In the genomic region with DNA sequence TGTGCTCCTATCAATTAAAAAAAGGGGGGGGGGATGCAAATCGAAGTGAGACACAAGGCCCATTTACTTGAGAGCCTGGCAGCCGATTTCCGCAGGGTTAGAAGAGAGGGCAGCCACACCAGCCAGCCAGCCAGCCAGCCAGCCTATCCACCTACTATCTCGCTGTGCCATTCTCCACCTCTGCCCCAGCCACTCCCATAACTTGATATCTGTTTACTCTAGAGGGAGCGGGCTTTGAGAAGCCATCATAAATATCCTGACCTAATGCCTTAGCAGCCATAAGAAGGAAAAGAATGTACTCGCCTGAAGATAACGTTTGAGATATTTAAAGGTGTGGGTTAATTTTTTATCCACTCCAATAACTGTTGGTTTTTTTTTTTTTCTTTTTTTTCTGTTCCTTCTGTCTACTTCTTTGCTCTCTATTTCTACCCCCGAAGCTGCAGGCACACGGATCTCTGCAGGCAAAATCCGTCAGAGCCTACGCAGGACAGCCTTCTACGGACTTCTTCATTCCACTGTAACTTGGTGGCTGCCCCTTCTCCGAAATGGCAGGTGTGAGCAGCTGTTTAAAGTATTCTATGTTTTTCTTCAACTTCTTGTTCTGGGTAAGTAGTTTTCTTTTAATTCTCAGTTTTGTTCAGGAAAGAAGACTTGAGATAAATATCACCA, we compare ENCODE assay signal across 9 mouse cellular contexts. TPM values are rescaled to one million over a fixed set of nuclear protein-coding genes. Genes with fewer than 3 reads are reported as not detected.
DNase-seq lines count a peak whose midpoint lies in the region; ATAC-seq lines count a peak whose summit lies in the region.
"Had no signal": no experiment of that assay in that cellular context is flagged by ENCODE, and none has a peak within 500 bp of the region (broad histone marks: within the 10 kb centered on the region; RNA-seq: fewer than 3 reads in every experiment).

No protein-coding gene starts in this region.

- no peak overlapping the region for H3K27ac ChIP-seq in forebrain, embryonic 14.5 days (ENCODE audit: low read depth, low read length)
- no peak overlapping the region for H3K27ac ChIP-seq in hindbrain, embryonic 12.5 days
- H3K27ac ChIP-seq in heart, embryonic 10.5 days: no peak overlapping the region
- H3K27ac ChIP-seq: midbrain, embryonic 13.5 days had no signal

- H3K9me3 ChIP-seq in forebrain, embryonic 14.5 days (replicated peaks; ENCODE audit: control insufficient read depth, low read length): no peaks in the 10 kb centered on the region
- no peaks in the 10 kb centered on the region for H3K9me3 ChIP-seq in hindbrain, embryonic 12.5 days (replicated peaks)
- no peaks in the 10 kb centered on the region for H3K9me3 ChIP-seq in heart, embryonic 10.5 days
- H3K9me3 ChIP-seq: midbrain, embryonic 13.5 days had no signal

- no peaks in the 10 kb centered on the region for H3K4me1 ChIP-seq in forebrain, embryonic 14.5 days (ENCODE audit: control insufficient read depth, insufficient read depth, low read length)
- no peaks in the 10 kb centered on the region; the same call in 1 of the 2 replicates for H3K4me1 ChIP-seq in hindbrain, embryonic 12.5 days
- H3K4me1 ChIP-seq in heart, embryonic 10.5 days: peaks cover 8% of the 10 kb centered on the region; the same call in 1 of the 2 replicates
- H3K4me1 ChIP-seq: midbrain, embryonic 13.5 days had no signal

- H3K4me3 ChIP-seq in forebrain, embryonic 14.5 days (ENCODE audit: low read depth, low read length): no peak overlapping the region
- H3K4me3 ChIP-seq in hindbrain, embryonic 12.5 days: no peak overlapping the region
- H3K4me3 ChIP-seq in heart, embryonic 10.5 days: no peak overlapping the region
- H3K4me3 ChIP-seq: midbrain, embryonic 13.5 days had no signal

- WGBS in forebrain, embryonic 14.5 days: 73% methylated on average over 13 of the region's 13 CpGs
- 69% methylated on average over 13 of the region's 13 CpGs for WGBS in hindbrain, embryonic 12.5 days
- 46% methylated on average over 13 of the region's 13 CpGs for WGBS in heart, embryonic 10.5 days

- DNase-seq in urinary bladder, postnatal 25 days (ENCODE audit: low spot score): peak; percentile 19
- DNase-seq in urinary bladder, postnatal 10 days (ENCODE audit: low spot score): no peak
- peak; percentile 19 to 49 for DNase-seq in kidney, postnatal 25 days
- peak; percentile 65 for DNase-seq in lung, postnatal 36 days
- no peak for DNase-seq in forebrain, embryonic 14.5 days (ENCODE audit: low spot score)
- DNase-seq in right cerebral cortex, postnatal 14 days: no peak
- no peak for DNase-seq in heart, embryonic 10.5 days (ENCODE audit: low spot score)

- H3K36me3 ChIP-seq in forebrain, embryonic 14.5 days (ENCODE audit: control insufficient read depth, insufficient read depth, low read length): no peaks in the 10 kb centered on the region
- no peaks in the 10 kb centered on the region for H3K36me3 ChIP-seq in hindbrain, embryonic 12.5 days
- no peaks in the 10 kb centered on the region for H3K36me3 ChIP-seq in heart, embryonic 10.5 days
- H3K36me3 ChIP-seq: midbrain, embryonic 13.5 days had no signal

- ATAC-seq in forebrain, embryonic 14.5 days: no peak
- no peak for ATAC-seq in hindbrain, embryonic 12.5 days (ENCODE audit: low FRiP score)
- ATAC-seq: midbrain, embryonic 13.5 days had no signal

- H3K27me3 ChIP-seq in forebrain, embryonic 14.5 days (replicated peaks; ENCODE audit: control insufficient read depth, insufficient read depth, low read length): no peaks in the 10 kb centered on the region
- H3K27me3 ChIP-seq in hindbrain, embryonic 12.5 days: no peaks in the 10 kb centered on the region
- no peaks in the 10 kb centered on the region for H3K27me3 ChIP-seq in heart, embryonic 10.5 days (ENCODE audit: insufficient read depth, poor library complexity, severe bottlenecking)
- H3K27me3 ChIP-seq: midbrain, embryonic 13.5 days had no signal

- H3K9ac ChIP-seq in forebrain, embryonic 14.5 days (ENCODE audit: low read length): no peak overlapping the region
- no peak overlapping the region for H3K9ac ChIP-seq in hindbrain, embryonic 12.5 days
- H3K9ac ChIP-seq: midbrain, embryonic 13.5 days had no signal

- H3K4me2 ChIP-seq in forebrain, embryonic 14.5 days (ENCODE audit: low read length): no peak overlapping the region
- H3K4me2 ChIP-seq in hindbrain, embryonic 12.5 days (replicated peaks): no peak overlapping the region
- H3K4me2 ChIP-seq: midbrain, embryonic 13.5 days had no signal

RNA-seq across cellular contexts. Expression of gene Tspan8, which starts 0.6 kb away (rescaled TPM):
- polyA plus RNA-seq in forebrain, embryonic 14.5 days (2014; fragmentation: Nextera tagmentation; extraction: Ambion mirVana): 0.25 and 0.34 TPM in 2 replicates
- 1.2 and 2.2 TPM in 2 replicates for polyA plus RNA-seq in hindbrain, embryonic 12.5 days (2016; fragmentation: Nextera tagmentation; extraction: Ambion mirVana)
- 2.2 and 3.1 TPM in 2 replicates for polyA plus RNA-seq in heart, embryonic 10.5 days (2016; fragmentation: Nextera tagmentation; extraction: Ambion mirVana)

Comparison
In these comparisons a context has a peak if more than half of its experiments do, and no peak if none do; other contexts are left out.
1. DNase-seq: peak in urinary bladder, postnatal 25 days (single experiment), kidney, postnatal 25 days (2 of 2) and lung, postnatal 36 days (single experiment); none in urinary bladder, postnatal 10 days (single experiment), forebrain, embryonic 14.5 days (single experiment), right cerebral cortex, postnatal 14 days (single experiment) and heart, embryonic 10.5 days (single experiment).